Mouse (Mus musculus) E14TG2a.4 (cell line): ENCODE results near the gene Ndufv1.
A peak's percentile ranks its signal among the peaks of the same experiment; 100 is the strongest.

ENCODE experiments used
- H3K27me3 ChIP-seq: 2 replicates; pipeline ENCODE4 v1.6.1; 2014; ENCODE audit warnings: low read length, control low read depth; ENCODE audit not compliant: insufficient read depth
- H3K36me3 ChIP-seq: 2 replicates; pipeline ENCODE4 v1.6.1; 2014; ENCODE audit warnings: low read length, control low read depth; ENCODE audit not compliant: insufficient read depth
- H3K4me1 ChIP-seq: replicated peaks from 2 replicates; pipeline ENCODE4 v1.6.1; 2014; ENCODE audit warnings: low read depth, low read length, control low read depth
- H3K4me3 ChIP-seq: replicated peaks from 2 replicates; pipeline ENCODE4 v1.5.1; 2014; ENCODE audit warnings: mild to moderate bottlenecking, low read length
- H3K9me3 ChIP-seq: 2 replicates; pipeline ENCODE4 v1.6.1; 2014; ENCODE audit warnings: low read length, control low read depth
- CTCF ChIP-seq: conservative IDR thresholded peaks from 2 replicates; pipeline ENCODE4 v1.5.1; 2014; ENCODE audit warnings: low read length
- NANOG ChIP-seq: IDR thresholded peaks from 2 replicates; pipeline ENCODE4 v1.6.1; 2014; ENCODE audit warnings: borderline replicate concordance, low read length, mixed read lengths
- POU5F1 ChIP-seq: IDR thresholded peaks from 2 replicates; pipeline ENCODE4 v1.6.1; 2014; ENCODE audit warnings: low read length, borderline replicate concordance

The Ndufv1 gene

DNA sequence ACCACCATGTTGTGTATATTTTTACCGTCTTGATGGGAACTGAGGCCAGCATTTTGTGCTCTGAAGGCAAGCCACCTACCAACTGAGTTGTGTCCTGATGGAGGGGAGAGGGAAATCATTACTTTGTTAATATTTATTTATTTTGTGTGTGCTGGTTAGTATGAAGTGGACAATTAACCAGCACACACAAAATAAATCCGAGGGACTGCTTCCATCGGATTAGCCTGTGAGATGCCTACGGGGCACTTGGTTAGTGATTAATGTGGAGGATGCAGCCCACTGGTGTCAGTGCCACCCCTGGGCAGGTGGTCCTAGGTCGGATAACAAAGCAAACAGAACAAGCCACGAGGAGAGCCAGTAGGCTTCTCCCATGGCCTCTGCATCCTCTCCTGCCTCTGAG lies 17.7 kb downstream of the Ndufv1 start:
- Histone ChIP-seq H3K36me3 (no peaks in the 10 kb centered on the region), H3K9me3 (no peaks in the 10 kb centered on the region), H3K4me1 (peaks cover 34% of the 10 kb centered on the region), H3K4me3 (no peak overlapping the region), H3K27me3 (no peaks in the 10 kb centered on the region; the same call in 1 of the 2 replicates)
- TF ChIP-seq NANOG, result no peak

DNA sequence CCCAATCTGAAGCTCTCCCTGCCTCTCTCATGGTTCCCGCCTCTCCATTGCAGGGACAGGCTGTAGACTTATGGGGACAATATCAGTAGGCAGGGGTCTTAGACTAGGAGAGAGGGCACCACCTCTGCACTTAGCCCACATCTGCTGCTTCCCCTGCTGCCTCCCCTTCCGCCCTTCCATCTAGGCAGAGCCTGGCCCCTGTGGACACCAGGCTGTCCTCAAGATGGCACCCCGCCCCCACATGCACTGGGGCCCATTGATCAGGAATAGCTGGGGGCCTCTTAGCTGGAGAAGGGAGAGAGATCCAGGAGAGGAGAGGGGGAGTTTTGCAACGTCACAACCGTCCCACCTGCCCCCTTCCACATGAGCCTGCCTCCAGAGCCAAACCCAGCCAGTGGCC lies 20.2 kb downstream of the Ndufv1 start, which contains the start of gene Tbx10:
Tbx10 (plus strand) TSS at position 337 of the 400 bp plus-strand sequence.
- H3K9me3 ChIP-seq, result no peaks in the 10 kb centered on the region
- no peak for TF ChIP-seq POU5F1
- TF ChIP-seq CTCF, result no peak
- no peak for TF ChIP-seq NANOG
- peaks cover 32% of the 10 kb centered on the region for H3K4me1 ChIP-seq
- H3K4me3 ChIP-seq, result no peak within 1 kb of the TSS
- H3K36me3 ChIP-seq, result no peaks in the 10 kb centered on the region
- H3K27me3 ChIP-seq, result no peaks in the 10 kb centered on the region

DNA sequence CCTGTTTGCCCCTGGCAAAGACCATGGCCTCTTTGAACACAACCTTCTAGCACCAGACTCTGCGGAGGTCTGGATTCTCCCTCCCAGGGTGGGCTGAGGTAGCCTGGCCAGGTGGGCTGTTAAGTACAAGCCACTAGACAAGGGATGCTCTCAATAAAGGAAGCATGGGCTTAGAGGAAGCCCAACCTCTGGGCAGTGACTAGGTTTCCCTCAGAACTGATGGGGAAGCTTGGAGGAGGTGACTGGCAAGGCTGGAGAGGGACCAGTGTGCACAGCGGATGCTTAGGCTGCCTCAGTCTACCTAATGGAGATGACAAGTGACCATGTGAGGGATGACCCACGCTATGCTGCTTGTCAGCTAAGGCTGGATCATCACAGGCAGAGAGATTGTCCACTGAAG lies 20.6 kb downstream of the Ndufv1 start:
- no peaks in the 10 kb centered on the region for H3K27me3 ChIP-seq
- no peaks in the 10 kb centered on the region for H3K9me3 ChIP-seq
- H3K4me3 ChIP-seq, result no peak overlapping the region
- H3K4me1 ChIP-seq, result peaks cover 31% of the 10 kb centered on the region
- TF ChIP-seq POU5F1 (no peak), NANOG (no peak), CTCF (no peak)
- no peaks in the 10 kb centered on the region for H3K36me3 ChIP-seq

DNA sequence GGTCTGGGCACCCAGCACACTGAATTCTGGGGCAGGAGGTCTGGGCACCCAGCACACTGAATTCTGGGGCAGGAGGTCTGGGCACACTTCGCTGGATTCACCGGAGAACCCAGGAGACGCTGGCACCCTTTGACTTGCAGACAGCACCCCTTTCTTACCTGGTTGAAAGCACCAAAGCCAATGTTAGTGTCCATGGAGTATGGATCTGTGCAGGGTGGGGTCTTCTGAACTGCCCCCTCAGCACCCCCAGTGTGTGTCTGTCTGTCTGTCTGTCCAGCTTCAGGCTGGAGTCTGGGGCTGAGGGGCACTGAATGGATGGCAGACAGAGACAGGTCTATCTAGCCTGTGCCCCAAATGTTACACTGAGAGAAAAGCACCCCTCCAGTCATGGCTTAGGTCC lies 21.0 kb downstream of the Ndufv1 start:
- TF ChIP-seq CTCF (no peak), POU5F1 (no peak), NANOG (no peak)
- H3K36me3 ChIP-seq, result no peaks in the 10 kb centered on the region
- H3K4me3 ChIP-seq, result no peak overlapping the region
- H3K27me3 ChIP-seq, result no peaks in the 10 kb centered on the region
- H3K4me1 ChIP-seq, result peaks cover 35% of the 10 kb centered on the region
- no peaks in the 10 kb centered on the region for H3K9me3 ChIP-seq

DNA sequence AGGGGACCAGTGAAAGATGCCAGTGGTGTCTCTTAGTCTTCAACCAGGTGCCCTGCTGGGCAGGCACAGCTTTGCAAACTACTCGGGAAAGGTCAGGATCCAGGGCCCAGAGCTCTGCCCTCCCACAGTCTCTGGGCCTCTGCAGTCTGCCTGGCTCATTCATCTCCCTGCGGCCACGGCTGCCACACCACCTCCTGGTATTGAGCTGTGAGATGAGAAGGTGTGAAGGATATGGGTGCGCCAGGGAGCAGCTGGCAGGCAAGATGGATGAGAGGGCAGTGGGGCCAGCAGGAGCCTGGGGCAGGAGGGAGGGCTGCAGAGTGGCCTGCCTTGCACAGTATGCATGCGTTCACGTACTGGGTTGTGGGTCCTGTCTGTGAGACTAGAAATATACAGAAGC lies 21.8 kb downstream of the Ndufv1 start:
- Histone ChIP-seq H3K9me3 (no peaks in the 10 kb centered on the region), H3K27me3 (no peaks in the 10 kb centered on the region), H3K4me3 (no peak overlapping the region), H3K36me3 (no peaks in the 10 kb centered on the region), H3K4me1 (peaks cover 43% of the 10 kb centered on the region)
- TF ChIP-seq CTCF (no peak), NANOG (no peak), POU5F1 (no peak)

DNA sequence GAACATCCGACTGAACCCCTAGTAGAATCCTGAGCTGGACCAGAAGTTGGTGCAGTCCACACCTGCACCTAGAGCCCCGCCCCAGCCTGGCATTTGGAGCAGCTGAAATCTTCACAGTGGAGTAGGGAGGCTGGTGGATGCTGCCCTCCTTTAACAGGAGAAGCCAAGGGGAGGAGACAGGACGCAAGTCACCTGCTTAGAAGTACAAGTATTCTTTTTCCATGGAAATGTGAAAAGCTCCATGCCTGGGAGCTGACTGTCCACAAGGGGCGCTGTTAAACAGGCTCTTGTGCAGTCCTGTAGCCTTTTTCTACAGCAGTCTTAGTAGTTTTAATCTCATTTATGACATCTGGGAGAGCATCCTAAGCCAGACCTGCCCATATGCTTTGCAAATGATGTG lies 23.9 kb downstream of the Ndufv1 start:
- H3K4me1 ChIP-seq, result peaks cover 63% of the 10 kb centered on the region
- H3K36me3 ChIP-seq, result no peaks in the 10 kb centered on the region
- no peak for TF ChIP-seq NANOG
- TF ChIP-seq POU5F1, result no peak
- peak; percentile 73 for TF ChIP-seq CTCF
- no peaks in the 10 kb centered on the region for H3K9me3 ChIP-seq
- no peak overlapping the region for H3K4me3 ChIP-seq
- H3K27me3 ChIP-seq, result no peaks in the 10 kb centered on the region

DNA sequence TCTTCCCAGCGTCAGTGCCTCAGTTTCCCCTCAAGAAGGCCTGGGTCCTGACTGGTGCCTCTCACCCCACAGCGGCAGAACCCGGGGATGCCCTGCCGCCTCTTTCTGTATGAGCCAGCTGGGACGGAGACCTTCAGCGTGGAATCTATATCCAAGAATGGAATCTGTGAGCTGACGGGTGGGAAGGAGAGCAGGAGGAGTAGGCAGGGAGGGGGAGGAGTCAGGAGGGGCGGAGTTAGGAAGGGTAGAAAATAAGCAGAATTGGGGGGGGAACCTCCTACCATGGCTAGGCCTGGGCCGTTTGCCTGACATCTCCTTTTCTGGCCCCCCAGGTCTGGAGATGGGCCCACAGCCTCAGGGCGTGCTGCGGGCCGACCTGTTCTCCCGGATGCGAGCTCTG lies 24.5 kb downstream of the Ndufv1 start:
- H3K27me3 ChIP-seq, result no peaks in the 10 kb centered on the region
- no peaks in the 10 kb centered on the region for H3K9me3 ChIP-seq
- no peak overlapping the region for H3K4me3 ChIP-seq
- no peak for TF ChIP-seq CTCF
- TF ChIP-seq POU5F1, result no peak
- no peak for TF ChIP-seq NANOG
- no peaks in the 10 kb centered on the region for H3K36me3 ChIP-seq
- H3K4me1 ChIP-seq, result peaks cover 70% of the 10 kb centered on the region

DNA sequence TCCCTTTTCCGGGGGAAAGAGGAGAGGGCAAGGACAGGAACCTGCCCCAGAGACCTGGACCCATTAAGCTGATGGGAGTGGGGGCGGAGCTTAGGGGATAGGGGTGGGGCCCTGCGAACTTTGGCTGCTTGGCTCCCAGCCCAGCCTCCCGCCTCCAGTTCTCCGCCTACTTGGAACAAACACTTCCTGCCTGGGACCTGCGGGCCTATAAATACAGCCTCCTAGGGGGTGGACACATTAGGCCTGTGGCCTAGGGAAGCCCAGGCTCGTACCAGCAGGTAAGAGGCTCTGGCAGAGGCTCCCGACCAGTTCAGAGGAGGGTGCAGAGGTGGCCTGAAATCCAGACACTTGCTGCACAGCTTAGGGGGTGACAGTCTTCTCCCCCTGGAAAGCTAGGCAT lies 26.3 kb downstream of the Ndufv1 start, which contains the start of gene Acy3:
Acy3 (plus strand) TSS at position 237 of the 400 bp plus-strand sequence.
- Histone ChIP-seq H3K36me3 (no peaks in the 10 kb centered on the region), H3K4me3 (no peak within 1 kb of the TSS), H3K9me3 (no peaks in the 10 kb centered on the region), H3K4me1 (peaks cover 63% of the 10 kb centered on the region), H3K27me3 (no peaks in the 10 kb centered on the region)
- TF ChIP-seq CTCF, result no peak
- no peak for TF ChIP-seq NANOG
- no peak for TF ChIP-seq POU5F1

DNA sequence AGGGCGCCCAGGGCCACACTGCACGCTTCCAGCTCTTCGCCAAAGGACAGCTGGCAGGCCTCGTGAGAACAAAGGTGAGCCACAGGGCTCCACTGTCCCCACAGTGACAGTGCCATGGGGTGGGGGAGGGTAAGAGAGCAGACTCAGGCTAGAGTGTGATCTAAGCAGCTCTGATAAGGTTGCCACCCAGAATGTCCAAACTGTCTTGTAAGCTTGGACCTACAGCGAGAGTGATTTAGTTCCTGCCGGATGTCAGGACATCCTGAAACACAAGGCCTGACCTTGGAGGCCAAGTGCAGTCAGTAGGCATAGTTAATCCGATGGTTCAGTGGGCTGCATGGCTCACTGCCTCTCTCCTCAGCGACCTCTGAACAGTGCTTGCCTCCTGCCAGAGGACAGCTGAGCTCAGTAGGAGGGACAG lies 27.3 kb downstream of the Ndufv1 start:
- Histone ChIP-seq H3K4me1 (peaks cover 72% of the 10 kb centered on the region), H3K4me3 (0 out of 2 replicates have a peak overlapping the region, but pooled peaks have one; percentile 20), H3K27me3 (no peaks in the 10 kb centered on the region), H3K36me3 (no peaks in the 10 kb centered on the region), H3K9me3 (no peaks in the 10 kb centered on the region)
- TF ChIP-seq NANOG (no peak), CTCF (no peak), POU5F1 (no peak)
